Mouse (Mus musculus) ES-CJ7 (cell line): ENCODE data around the gene Slc38a10.
A peak's percentile ranks its signal among the peaks of the same experiment; 100 is the strongest.

Source experiments
- DNase-seq: peaks from one replicate; pipeline ENCODE4 v3.0.0; 2011; ENCODE audit warnings: low read depth, low spot score

Gene Slc38a10

DNA sequence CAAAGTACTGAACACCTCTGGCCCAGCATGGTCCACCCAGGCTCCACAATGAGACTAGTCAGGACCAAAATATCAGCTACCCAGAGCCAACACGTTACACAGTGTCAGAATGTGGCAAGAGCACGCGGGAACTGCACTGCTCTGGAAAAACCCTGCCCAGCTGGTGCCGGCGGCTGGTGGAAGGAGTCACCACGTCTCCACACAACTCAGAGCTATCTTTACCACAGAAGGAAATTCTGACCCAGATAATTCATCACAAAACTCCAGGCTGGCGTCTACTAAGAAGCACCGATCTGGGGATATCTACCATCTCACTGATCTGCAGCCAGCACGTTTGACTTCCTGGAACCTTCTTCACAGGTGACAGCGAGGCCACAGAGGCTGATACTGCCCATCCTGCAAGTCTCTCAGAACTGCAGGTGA is 11.8 kb downstream of the Slc38a10 start:
- no peak for DNase-seq

DNA sequence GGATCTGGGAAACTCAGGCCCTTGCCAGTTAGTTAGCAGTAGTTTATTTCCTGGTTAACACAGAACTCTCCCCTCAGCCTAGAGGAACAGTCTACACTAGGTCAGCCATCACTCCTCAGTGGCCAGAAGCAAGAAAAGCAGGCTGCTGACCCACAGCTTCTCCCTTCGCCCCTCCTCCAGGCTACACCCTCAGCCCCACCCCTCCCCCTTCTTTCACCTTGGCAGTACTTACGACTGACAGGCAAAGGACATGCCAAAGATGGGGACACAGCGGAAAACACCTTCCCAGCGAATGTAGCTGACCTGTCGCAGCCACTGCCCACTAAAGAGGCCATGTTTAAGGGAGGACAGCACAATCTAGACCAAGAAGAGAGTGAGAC is 13.5 kb downstream of the Slc38a10 start:
- no peak for DNase-seq

DNA sequence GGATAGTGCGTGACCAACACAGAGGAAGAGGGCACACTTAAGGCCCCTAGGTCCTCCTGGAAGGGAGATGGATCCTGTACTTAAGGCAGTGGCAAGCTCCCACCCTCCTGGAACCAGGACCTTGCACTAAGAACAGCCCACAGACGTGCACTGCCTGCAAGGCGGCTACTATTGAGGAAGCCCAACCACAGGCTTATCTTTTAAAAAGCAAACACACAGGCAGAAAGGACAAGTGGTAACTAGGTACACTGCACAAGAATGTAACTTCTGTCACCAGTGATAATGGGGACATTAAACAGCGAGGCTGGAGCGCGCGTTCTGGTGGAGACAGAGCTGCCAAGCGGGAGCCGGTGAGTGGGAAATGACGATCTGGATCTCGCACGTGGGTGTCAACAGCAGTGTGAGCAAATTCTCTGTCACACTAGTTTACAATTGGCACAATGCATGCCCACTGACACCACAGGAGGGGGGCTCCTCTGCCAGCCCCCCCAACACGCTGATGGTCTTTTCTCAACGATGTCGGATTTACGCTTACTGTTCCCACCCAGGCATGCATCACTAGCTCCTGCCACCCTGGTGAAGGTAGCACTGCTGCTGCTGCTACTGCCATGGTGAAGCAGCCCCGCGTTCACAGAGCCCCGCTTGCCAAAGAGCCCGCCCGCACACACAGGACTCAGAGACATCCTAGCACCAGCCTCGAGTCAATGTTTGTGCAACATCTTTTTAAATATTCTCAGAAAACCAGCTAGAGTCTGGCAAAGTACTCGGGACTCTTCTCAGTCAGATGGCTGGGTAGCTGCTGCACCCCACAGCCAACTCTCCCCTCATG is 14.1 kb downstream of the Slc38a10 start:
- no peak for DNase-seq

DNA sequence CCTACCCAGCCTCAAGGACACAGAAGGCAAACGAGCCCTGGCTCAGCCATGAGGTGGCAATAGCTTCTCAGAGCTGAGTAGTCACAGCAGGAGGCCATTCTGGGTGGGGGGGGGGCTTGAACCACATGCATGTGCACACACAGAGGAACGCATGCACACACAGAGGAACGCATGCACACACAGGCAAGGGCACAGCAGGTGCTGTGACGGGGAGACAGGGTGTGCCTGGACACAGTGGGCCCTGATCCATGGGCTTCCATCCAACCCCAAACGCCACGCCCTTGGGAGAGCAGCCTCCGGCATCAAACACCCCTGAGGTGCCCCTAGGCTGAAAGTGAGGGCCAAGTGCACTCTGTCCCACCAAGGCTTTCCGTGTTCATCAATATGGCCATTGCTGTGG is 15.0 kb downstream of the Slc38a10 start:
- no peak for DNase-seq

DNA sequence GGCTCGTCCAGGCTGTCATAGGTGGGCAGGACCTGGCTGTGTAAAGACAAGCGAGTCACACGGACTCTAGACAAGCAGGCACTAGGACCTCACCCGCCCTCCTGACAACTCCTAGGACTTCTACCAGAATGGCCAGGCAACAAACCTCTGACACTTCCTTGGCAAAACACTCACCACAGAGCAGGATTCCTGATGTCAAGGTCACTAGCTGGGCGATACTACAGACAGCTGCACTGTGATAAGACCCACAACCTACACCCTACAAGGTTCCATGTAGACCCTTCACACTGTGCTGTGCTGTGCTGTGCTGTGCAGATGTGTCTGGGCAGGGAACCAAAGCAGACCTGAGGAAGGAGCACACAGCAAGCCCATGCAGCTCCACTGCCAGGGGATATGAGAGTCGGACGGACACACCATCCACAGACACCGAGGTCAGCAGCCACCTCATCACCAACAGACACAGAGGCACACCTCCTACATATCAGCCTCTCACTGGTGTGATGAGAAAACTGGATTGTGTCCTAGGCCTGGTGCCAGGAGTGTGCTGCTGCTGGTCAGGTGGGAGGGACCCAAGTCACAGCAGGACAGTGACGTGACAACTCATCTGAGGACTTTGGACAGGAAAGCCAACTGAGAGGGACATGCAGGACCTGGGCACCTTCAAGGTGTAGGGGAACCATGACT is 16.2 kb downstream of the Slc38a10 start:
- no peak for DNase-seq

DNA sequence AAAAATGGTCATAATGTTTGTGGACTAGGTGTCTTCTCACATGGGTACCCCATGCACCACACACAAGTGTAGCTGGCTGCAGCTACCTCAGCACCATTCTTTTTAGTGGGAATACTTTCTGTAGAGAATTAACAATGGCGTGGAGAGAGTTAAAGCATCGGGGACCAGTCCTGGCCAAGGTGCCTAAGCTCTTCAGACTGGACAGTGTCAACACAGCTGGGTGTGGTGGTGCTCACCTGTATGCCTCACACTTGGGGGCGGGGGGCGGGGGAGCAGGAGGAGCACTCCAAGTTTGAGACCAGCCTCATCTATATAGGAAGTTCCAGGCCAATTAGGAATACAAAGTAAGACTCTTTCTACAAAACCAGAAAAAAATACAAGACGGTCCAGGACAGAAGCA is 17.0 kb downstream of the Slc38a10 start:
- no peak for DNase-seq

DNA sequence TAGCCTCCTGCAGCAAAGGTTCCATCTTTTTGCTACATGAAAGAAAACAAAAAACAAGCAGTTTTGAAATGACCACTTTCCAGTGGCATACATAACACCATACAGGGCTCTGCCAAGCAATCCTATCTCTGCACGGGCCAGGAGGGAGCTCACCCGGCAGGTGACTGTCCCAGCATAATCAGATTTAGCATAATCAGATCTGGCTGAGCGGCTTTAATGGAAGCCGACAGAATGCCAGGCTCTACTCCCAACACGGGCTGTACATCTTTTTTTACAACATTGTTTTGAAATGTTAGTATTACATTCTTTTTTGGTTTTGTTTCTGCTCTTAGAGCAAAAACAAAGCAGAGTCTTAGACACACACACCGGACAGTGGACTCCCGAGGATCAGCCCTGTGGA is 21.9 kb downstream of the Slc38a10 start:
- no peak for DNase-seq

DNA sequence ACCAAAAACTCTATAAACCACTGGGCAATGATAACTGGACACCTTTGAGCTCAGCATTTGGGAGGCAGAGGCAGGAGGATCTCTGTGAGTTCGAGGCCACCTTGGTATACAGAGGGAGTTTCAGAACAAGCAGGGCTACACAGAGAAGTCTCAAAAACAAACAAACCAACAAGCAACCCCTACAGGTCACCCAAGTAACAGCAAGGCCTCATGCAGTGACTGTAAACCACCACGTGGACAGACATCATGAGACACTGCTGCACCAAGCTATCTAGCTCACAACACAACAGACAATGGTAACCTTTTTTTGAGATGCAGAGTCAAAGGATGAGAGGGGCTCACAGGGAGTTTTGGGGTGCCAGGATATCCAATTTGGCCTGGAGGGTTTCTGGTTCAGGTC is 24.3 kb downstream of the Slc38a10 start:
- DNase-seq: peak; percentile 64

DNA sequence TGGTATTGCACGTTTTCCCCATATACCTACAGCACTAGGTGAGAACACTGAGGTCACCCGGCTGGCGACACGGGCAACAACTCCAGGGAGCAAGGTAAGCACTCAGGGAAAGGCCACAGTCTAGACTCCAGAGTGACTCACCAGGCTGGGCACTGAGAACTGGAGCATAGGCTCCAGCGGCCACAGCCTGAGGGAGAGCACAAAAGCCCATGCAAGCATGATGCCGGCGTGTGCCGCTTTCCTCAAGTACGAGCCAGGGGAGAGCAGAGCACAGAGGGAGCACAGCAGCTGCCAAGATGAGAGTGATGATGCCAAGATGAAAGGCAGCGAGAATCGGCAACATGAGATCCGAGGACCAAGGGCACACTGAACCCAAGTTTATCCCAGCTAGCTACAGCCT is 29.0 kb downstream of the Slc38a10 start:
- DNase-seq: no peak

DNA sequence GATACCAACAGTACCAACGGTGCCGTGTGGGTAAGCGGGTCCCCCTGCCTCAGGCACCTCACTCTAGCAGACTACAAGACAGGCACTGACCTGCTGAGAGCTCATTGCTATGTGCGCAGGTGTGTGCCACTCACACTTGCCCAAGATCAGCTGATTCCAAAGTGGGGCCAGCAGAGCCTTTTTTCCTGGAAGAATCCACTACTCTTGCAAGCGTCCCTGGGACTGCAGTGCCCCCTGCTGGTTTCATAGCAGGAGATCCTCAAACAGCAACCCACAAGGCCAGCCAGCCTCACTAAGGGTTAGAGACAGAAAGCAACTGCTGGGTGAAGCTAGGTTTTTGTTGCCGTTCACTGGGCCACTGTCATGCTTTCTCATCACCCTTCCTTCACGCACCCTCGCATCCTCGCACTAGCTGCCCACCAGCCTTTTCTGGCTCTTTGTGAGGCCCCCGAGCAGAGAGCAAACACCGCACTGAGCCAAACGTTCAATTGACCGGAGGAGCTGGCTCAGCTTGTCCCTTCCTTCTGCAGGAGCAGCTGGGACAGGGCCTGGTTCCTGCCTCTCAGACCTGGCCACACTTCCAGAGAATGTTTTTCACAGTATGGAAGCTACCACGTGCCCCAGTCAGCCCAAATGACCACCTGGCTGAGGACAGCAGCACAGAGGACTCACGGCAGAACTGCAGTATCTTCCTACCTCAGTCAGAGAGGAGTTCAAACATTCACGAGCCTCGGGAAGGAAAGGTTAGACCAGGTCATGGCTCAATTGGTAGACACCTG is 30.3 kb downstream of the Slc38a10 start:
- DNase-seq: peak; percentile 76

DNA sequence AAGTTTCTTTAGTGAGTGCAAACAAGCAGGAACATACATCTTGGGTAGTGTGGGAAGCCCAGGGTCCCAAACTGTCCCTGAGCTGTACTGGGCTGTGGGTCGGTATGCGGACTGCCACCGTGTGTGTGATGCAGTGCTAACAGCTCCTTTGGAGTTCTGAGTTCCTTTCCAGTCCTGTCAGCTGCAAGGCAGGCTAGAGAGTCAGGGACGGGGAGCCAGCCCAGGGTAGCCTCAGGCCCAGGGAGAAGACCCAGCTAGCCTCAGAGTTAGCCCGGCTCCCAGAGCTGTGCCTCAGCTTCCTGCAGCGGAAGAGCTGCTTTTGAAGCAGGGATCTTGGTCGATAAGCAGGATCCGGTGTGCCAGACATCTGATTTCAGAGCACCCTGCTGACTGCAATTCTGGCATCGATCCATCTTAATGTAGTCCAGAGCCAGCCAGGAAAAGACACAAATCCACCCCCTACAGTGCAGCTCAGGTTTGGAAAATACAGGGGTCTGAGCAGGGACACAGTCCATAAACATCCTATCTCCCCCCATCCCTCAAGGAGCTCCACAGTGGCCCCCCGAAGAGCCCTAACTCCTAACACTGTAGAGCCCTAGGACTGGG is 31.1 kb downstream of the Slc38a10 start:
- DNase-seq: no peak

DNA sequence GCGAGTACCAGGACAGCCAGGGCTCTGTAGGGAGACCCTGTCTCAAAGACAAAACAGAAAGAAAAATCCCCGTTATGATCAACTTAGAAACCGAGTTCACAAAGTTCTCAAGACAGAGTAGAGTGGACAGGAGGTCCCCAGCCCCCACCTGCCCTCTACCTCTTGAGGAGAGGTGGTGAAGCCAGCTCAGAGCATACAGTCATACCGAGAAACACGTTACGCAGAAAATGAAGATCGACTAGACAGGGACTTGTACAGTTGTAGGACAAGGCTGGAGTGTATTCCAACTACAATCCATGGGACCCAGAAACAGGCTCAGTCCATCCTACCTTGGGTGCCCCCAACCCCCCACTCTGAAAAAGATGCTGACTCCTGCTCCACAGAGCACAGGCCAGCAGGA is 32.0 kb downstream of the Slc38a10 start:
- no peak for DNase-seq

DNA sequence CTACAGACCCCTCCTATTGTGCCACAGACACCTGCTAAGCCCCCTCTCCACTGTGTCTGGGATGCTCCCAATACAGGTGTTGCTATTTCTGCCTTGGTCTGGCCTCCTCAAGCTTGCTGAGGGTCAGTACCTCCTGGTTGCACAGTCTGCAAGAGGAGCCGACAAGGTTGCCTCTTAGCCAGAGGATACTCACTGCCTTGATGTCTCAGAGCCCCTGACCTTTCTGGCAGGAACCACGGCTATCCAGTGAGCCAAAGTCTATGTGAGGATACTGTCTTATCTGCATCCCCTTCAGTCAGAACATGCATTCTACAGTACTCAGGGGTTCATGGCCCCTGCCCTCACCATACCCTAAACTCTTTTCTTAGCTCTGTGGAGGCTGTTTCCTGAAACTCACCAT is 33.5 kb downstream of the Slc38a10 start:
- DNase-seq: no peak

DNA sequence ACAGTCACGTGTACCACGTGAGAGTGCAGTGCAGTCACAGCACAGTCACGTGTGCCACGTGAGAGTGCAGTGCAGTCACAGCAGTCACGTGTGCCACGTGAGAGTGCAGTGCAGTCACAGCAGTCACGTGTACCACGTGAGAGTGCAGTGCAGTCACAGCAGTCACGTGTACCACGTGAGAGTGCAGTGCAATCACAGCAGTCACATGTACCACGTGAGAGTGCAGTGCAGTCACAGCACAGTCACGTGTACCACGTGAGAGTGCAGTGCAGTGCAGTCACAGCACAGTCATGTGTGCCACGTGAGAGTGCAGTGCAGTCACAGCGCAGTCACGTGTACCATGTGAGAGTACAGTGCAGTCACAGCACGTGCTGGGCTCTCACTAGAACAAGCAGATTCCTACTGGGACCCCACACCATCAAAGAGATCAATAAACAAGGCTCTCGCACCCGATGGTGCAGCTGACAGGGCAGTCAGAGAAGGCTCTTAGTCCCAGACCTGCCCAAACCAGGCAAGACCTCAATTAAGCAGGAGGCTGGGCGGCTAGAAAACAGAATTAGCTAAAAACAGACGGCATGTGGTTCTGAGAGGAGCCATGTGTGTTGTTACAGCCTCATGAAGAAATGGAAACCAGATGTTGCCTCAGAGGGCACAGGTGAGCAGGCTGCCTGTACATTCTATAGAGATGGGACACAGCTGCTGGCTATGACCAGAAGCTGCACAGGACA is 36.5 kb downstream of the Slc38a10 start:
- no peak for DNase-seq

DNA sequence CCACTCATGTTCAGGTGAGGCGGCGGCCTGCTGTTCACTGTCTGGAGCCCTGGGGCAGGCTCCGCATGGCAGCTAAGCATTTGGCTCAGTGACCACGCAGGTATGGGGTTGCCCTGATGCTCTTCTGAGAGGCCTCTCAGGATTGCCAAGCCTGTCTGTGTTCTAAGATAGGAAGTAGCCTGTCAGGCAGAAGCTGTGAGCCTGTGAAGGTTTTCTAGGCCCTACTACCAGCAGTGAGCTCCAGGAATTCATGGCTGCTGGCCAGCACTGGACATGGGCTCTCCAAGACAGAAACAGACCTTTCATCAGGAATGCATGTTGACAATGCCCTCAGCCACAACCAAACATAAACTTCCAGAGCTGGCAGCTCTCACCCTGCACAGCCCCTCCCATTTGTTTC is 39.0 kb downstream of the Slc38a10 start:
- no peak for DNase-seq

DNA sequence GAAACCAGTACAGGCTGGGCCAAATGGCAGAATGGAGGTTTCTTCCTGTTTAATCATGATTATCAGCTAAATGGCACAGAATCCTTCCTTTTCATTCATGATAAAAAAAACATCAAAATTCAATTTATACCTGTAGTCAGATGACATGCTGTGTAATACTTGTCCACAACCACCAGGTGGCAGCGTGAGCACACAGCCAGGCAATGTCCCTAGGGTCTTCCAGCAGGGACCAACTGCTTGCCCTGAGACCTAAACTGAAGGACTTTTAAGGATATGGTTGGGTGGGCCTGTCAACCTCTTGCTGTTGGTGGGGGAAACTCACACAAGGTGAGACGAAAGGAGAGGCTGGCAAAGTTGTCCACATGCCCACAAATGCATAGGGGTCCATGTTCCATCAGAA is 40.1 kb downstream of the Slc38a10 start:
- DNase-seq: peak; percentile 63

DNA sequence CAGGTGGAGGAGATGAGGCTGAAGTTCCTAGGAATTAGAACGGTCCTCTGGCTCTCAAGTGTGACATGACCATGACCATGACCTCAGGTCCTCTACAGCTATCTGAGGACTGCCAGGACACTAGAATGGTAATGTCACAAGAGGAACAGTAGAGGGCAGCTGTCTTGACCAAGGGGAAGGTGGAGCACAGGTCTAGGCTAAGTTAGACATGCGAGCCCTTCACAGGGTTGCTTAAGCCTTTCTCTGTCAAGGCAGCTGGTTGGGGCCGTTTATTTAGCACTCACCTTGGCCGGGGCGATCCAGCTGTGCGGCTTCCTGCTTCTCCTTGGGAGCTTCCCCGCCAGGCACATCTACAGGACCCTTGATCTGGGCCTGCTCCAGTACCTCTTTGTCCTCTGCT is 40.6 kb downstream of the Slc38a10 start:
- peak; percentile 64 for DNase-seq

DNA sequence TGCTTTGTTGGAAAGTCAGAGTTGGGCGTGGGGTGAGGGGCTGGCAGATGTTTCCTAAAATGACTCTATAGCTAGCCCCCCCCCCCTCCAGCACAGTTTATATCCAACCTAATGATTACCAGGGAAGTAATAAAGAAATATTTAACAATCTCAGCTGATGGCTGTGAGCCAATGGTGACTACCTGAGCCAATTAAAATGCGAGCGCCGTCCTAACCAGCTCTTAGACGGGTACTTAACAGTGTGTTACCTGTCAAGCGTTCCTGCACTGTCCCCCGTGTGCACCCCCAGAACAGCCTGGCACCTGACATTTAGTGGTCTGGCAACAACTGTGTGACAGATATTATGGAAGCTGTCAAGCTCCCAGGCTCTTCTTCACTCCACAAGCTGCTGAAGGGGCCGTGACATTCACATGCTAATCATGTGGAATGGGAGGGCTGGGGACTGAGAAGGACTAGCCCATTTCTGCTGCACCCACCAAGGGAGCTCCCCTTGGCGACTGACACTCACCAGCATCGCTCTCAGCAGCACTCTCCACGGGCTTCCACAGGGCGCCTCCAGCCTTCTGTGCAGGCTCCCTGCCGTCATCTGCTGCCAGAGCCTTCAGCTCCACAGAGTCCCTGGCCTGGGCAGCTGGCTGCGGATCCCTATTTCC is 41.5 kb downstream of the Slc38a10 start:
- peak; percentile 52 for DNase-seq

DNA sequence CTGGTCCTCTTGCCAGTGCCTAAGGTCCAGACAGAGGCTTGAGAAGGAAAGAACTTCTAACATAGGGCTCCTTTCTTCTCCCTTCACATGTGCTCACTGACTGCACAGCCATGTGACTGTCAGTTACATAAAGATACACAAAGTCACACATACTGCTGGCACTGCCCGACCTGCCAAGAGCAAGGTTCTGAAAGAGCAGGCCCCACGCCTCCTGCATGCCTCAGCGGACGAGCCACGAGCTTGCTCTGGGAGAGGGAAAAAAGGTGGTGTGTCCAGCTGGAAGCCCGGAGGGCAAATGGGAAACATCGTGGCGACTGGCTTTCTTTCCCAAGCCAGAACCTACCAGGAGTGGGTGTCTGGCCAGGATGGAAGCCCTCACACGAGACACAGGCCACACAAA is 43.4 kb downstream of the Slc38a10 start:
- DNase-seq: no peak

DNA sequence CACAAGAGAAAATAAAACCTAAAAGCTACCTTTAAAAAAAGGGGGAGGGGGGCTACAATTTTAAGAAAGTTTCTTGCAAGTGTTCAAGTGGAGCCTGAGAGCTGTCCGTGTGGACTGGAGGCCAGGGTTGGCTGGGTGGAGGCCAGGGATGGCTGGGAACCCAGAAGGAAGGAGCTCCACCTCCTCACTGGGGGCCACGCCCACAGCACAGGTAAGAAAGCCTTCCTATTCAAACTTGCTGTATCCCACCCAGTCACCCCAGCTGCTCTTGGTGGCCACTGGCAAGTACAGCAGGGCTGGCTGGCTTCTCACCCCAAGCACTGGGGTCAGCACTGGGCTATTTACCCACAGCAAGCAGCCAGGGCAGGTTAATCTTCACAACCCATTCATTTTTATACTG is 44.1 kb downstream of the Slc38a10 start:
- no peak for DNase-seq

DNA sequence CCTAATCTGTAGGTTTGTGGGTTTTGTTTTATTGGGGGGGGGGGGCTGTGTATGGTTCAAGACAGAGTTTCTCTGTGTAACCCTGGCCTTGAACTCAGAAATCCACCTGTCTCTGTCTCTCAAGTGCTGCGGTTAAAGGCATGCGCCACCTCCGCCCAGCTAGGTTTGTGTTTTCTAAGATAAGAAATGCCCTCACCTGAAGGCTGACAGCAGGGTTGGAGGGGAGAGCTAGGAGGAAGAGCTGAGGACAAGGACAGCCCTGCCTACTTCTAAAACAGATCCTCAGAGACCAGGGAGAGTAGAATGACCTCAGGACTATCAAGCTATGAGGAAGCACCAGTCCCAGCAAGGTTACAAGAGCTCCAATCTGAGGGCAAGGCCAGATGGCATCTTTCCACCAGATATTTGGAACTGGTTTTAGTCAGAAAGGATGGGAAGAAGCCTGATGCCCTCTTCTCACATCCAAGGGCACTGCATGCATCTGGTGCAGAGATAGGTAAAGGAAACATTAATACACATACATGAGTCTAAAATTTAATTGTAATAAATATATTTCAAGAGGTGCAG is 47.6 kb downstream of the Slc38a10 start:
- DNase-seq: no peak
